Mouse (Mus musculus) naive thymus-derived CD4-positive, alpha-beta T cell, adult 2 months (primary cell): Measurements from ENCODE around the gene Smarcb1.

Experiments used
- DNase-seq: peaks from one replicate; pipeline ENCODE4 v3.0.0-alpha.2; 2011; ENCODE audit warnings: low read depth

Gene Smarcb1

GRCm38 (mm10) chr10:75856155-75856907 lies 65.1 kb downstream of the Smarcb1 start:
- DNase-seq = no peak

GRCm38 (mm10) chr10:75855416-75855981 lies 65.9 kb downstream of the Smarcb1 start:
- no peak for DNase-seq

GRCm38 (mm10) chr10:75854791-75855190 lies 66.6 kb downstream of the Smarcb1 start:
- DNase-seq = no peak

GRCm38 (mm10) chr10:75854096-75854495 lies 67.3 kb downstream of the Smarcb1 start:
- DNase-seq = no peak

- DNase-seq = peak; percentile 92
These were observed 68.0 kb downstream of the Smarcb1 start for GRCm38 (mm10) chr10:75853452-75853851.

- no peak for DNase-seq
These were observed 68.8 kb downstream of the Smarcb1 start for GRCm38 (mm10) chr10:75852539-75853125.

GRCm38 (mm10) chr10:75851681-75852080 lies 69.7 kb downstream of the Smarcb1 start:
- DNase-seq = no peak

GRCm38 (mm10) chr10:75851076-75851475 lies 70.3 kb downstream of the Smarcb1 start:
- DNase-seq = no peak

GRCm38 (mm10) chr10:75848382-75848781 lies 73.0 kb downstream of the Smarcb1 start:
- DNase-seq = peak; percentile 51
